ENCODE assay signal across 11 mouse cellular contexts in the genomic region with DNA sequence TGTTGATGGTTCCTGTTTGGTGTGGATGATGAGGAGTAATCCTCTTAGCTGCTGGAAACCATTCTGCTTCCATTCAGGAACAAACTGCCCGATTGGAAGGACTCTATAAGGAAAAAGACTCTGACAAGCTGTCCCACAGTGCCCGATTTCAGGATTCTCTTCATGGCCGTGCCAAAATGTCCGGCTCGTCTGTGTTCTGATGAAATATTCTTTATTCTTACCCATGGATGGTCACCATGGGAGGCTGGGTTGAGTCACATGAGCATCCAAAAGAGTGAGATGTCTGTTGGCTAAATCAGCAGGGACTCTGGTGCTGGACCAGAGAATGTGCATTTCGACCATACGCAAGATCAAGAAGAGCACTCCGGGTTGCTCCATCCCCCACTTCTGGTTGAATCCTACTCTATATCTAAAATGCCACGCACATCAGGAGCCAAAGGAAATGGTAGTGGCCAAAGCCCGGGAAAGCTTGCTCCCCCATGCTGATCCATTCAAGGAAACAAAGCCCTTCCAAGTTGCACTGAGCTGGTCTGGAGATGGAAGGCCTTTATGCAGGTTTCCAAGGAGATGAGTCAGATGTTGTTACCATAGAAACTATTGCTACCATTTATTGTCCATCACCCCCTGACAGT.
A peak's percentile ranks its signal among the peaks of the same experiment; 100 is the strongest.
DNase-seq lines count a peak whose midpoint lies in the region; ATAC-seq and TF ChIP-seq lines count a peak whose summit lies in the region.
"Had no signal": no experiment of that assay in that cellular context is flagged by ENCODE, and none has a peak within 500 bp of the region (broad histone marks: within the 10 kb centered on the region; RNA-seq: fewer than 3 reads in every experiment).

No protein-coding gene starts in this region.

- H3K4me3 ChIP-seq in left cerebral cortex, adult 2 months: no peak overlapping the region
- H3K4me3 ChIP-seq in forebrain, embryonic 14.5 days (ENCODE audit: low read depth, low read length): no peak overlapping the region
- H3K4me3 ChIP-seq in midbrain, embryonic 11.5 days (ENCODE audit: low read depth, low read length): no peak overlapping the region
- no peak overlapping the region for H3K4me3 ChIP-seq in heart, adult 2 months

- no peak overlapping the region for H3K4me2 ChIP-seq in forebrain, embryonic 14.5 days (ENCODE audit: low read length)
- H3K4me2 ChIP-seq in midbrain, embryonic 11.5 days: peak overlapping the region; percentile 9; the same call in 1 of the 2 replicates

- no peaks in the 10 kb centered on the region for H3K9me3 ChIP-seq in forebrain, embryonic 14.5 days (replicated peaks; ENCODE audit: control insufficient read depth, low read length)
- H3K9me3 ChIP-seq in midbrain, embryonic 11.5 days (ENCODE audit: control insufficient read depth, low read length): no peaks in the 10 kb centered on the region

- no peak for TF ChIP-seq CTCF in left cerebral cortex, adult 2 months (IDR thresholded peaks at IDR 0.05)
- no peak for TF ChIP-seq CTCF in heart, adult 2 months (IDR thresholded peaks at IDR 0.05)

- no peaks in the 10 kb centered on the region for H3K79me2 ChIP-seq in heart, adult 2 months (replicated peaks; ENCODE audit: control insufficient read depth, insufficient read depth, low read length)

- no peaks in the 10 kb centered on the region for H3K36me3 ChIP-seq in forebrain, embryonic 14.5 days (ENCODE audit: control insufficient read depth, insufficient read depth, low read length)
- no peaks in the 10 kb centered on the region for H3K36me3 ChIP-seq in midbrain, embryonic 11.5 days (ENCODE audit: control insufficient read depth, insufficient read depth, low read length)
- H3K36me3 ChIP-seq in heart, adult 2 months (ENCODE audit: control insufficient read depth, insufficient read depth, low read length): no peaks in the 10 kb centered on the region

- ATAC-seq in forebrain, embryonic 14.5 days: peak; percentile 79
- ATAC-seq in midbrain, embryonic 11.5 days (ENCODE audit: low FRiP score): peak; percentile 92

- no peaks in the 10 kb centered on the region for H3K27me3 ChIP-seq in forebrain, embryonic 14.5 days (replicated peaks; ENCODE audit: control insufficient read depth, insufficient read depth, low read length)
- H3K27me3 ChIP-seq in midbrain, embryonic 11.5 days (ENCODE audit: control insufficient read depth, insufficient read depth, low read length): no peaks in the 10 kb centered on the region; the same call in 1 of the 2 replicates
- H3K27me3 ChIP-seq in heart, adult 2 months (ENCODE audit: control insufficient read depth, insufficient read depth, low read length): no peaks in the 10 kb centered on the region

- no peak for TF ChIP-seq POLR2A in heart, adult 2 months (IDR thresholded peaks at IDR 0.05; ENCODE audit: insufficient read depth, low read depth, low read length)

- DNase-seq in left cerebral cortex, adult 2 months (ENCODE audit: extremely low spot score in 1 of 2, low spot score in 2 of 2): no peak
- DNase-seq in left cerebral cortex, postnatal 36 days (ENCODE audit: low spot score in 2 of 2): no peak
- DNase-seq in forebrain, embryonic 14.5 days (ENCODE audit: low spot score): peak; percentile 76
- peak; percentile 94 for DNase-seq in midbrain, embryonic 11.5 days (ENCODE audit: low spot score, missing footprints)
- DNase-seq in retina, embryonic 14.5 days (ENCODE audit: low spot score): peak; percentile 37
- DNase-seq in heart, adult 2 months: no peak
- no peak for DNase-seq in testis, postnatal 10 days (ENCODE audit: low spot score)
- DNase-seq in thymus, postnatal 14 days: no peak
- DNase-seq: adrenal gland, adult 8-10 months; right cerebral cortex, adult 18-20 months had no signal

- peaks cover 5% of the 10 kb centered on the region for H3K4me1 ChIP-seq in forebrain, embryonic 14.5 days (ENCODE audit: control insufficient read depth, insufficient read depth, low read length)
- H3K4me1 ChIP-seq in midbrain, embryonic 11.5 days (ENCODE audit: control insufficient read depth, insufficient read depth, low read length): peaks cover 15% of the 10 kb centered on the region
- H3K4me1 ChIP-seq in heart, adult 2 months (ENCODE audit: control insufficient read depth, insufficient read depth, low read length): no peaks in the 10 kb centered on the region

- H3K9ac ChIP-seq in forebrain, embryonic 14.5 days (ENCODE audit: low read length): no peak overlapping the region
- no peak overlapping the region for H3K9ac ChIP-seq in midbrain, embryonic 11.5 days (ENCODE audit: low read length)
- H3K9ac ChIP-seq in heart, adult 2 months (ENCODE audit: low read depth, low read length): no peak overlapping the region
- H3K9ac ChIP-seq: liver, embryonic 14.5 days had no signal

- 29% methylated on average over 10 of the region's 10 CpGs for WGBS in forebrain, embryonic 14.5 days
- WGBS in midbrain, embryonic 11.5 days: 35% methylated on average over 10 of the region's 10 CpGs
- WGBS in heart, adult 2 months: 84% methylated on average over 10 of the region's 10 CpGs

- no peak for TF ChIP-seq EP300 in heart, adult 2 months (IDR thresholded peaks at IDR 0.05; ENCODE audit: insufficient read depth, low read depth, low read length)

- intact Hi-C loops in left cerebral cortex, adult 2 months (cut with DNase I): no loop called here
- intact Hi-C loops in left cerebral cortex, postnatal 36 days (cut with DNase I): no loop called here
- intact Hi-C loops in heart, adult 2 months (cut with DNase I): no loop called here

- H3K27ac ChIP-seq in left cerebral cortex, adult 2 months: peak overlapping the region; percentile 32; the same call in 1 of the 2 replicates
- 0 out of 2 replicates have a peak overlapping the region, but pooled peaks have one; percentile 39 for H3K27ac ChIP-seq in forebrain, embryonic 14.5 days (ENCODE audit: low read depth, low read length)
- H3K27ac ChIP-seq in midbrain, embryonic 11.5 days (ENCODE audit: low read depth, low read length): 0 out of 2 replicates have a peak overlapping the region, but pooled peaks have one; percentile 25
- no peak overlapping the region for H3K27ac ChIP-seq in heart, adult 2 months
- H3K27ac ChIP-seq: liver, embryonic 14.5 days had no signal

Comparison
In these comparisons a context has a peak if more than half of its experiments do, and no peak if none do; other contexts are left out.
1. DNase-seq: peak in forebrain, embryonic 14.5 days (single experiment), midbrain, embryonic 11.5 days (single experiment) and retina, embryonic 14.5 days (single experiment); none in left cerebral cortex, adult 2 months (0 of 2), left cerebral cortex, postnatal 36 days (0 of 2), heart, adult 2 months (0 of 2), testis, postnatal 10 days (single experiment) and thymus, postnatal 14 days (single experiment).